8 mouse cellular contexts compared by ENCODE assay signal in genomic region chr17:84085721-84086120, GRCm38 (mm10).
DNase-seq lines count a peak whose midpoint lies in the region; ATAC-seq and TF ChIP-seq lines count a peak whose summit lies in the region.

No protein-coding gene starts in this region.

- peak overlapping the region; percentile 70 for H3K27ac ChIP-seq in kidney, postnatal 0 days
- peak overlapping the region; percentile 78 for H3K27ac ChIP-seq in small intestine, adult 2 months (ENCODE audit: insufficient read depth, low read depth, low read length)
- H3K27ac ChIP-seq in liver, embryonic 12.5 days, result no peak overlapping the region

- peaks cover 21% of the 10 kb centered on the region; the same call in 1 of the 2 replicates for H3K4me1 ChIP-seq in kidney, postnatal 0 days (replicated peaks; ENCODE audit: insufficient read depth, low read length)
- peaks cover 28% of the 10 kb centered on the region for H3K4me1 ChIP-seq in small intestine, adult 2 months (ENCODE audit: control insufficient read depth, insufficient read depth, insufficient read length, low read length)
- H3K4me1 ChIP-seq in liver, embryonic 12.5 days, result peaks cover 5% of the 10 kb centered on the region; the same call in 1 of the 2 replicates

- H3K9me3 ChIP-seq in kidney, postnatal 0 days (replicated peaks; ENCODE audit: low read length), result no peaks in the 10 kb centered on the region
- no peaks in the 10 kb centered on the region for H3K9me3 ChIP-seq in liver, embryonic 12.5 days (replicated peaks)

- 0 out of 2 replicates have a peak overlapping the region, but pooled peaks have one; percentile 23 for H3K9ac ChIP-seq in kidney, postnatal 0 days (ENCODE audit: low read depth, low read length)
- H3K9ac ChIP-seq in liver, embryonic 12.5 days, result no peak overlapping the region

- 0 out of 2 replicates have a peak, but pooled peaks have one; percentile 45 for ATAC-seq in kidney, postnatal 0 days (replicated peaks; ENCODE audit: low FRiP score, low read depth)
- ATAC-seq in liver, embryonic 12.5 days, result no peak

- no peak overlapping the region for H3K4me2 ChIP-seq in kidney, postnatal 0 days (ENCODE audit: low read length)
- no peak overlapping the region for H3K4me2 ChIP-seq in liver, embryonic 12.5 days

- H3K36me3 ChIP-seq in C2C12 (ENCODE audit: control insufficient read depth, insufficient read depth), result no peaks in the 10 kb centered on the region
- no peaks in the 10 kb centered on the region for H3K36me3 ChIP-seq in kidney, postnatal 0 days (ENCODE audit: insufficient read depth, low read length)
- no peaks in the 10 kb centered on the region for H3K36me3 ChIP-seq in small intestine, adult 2 months (ENCODE audit: control insufficient read depth, insufficient read depth, low read length)
- no peaks in the 10 kb centered on the region for H3K36me3 ChIP-seq in liver, embryonic 12.5 days

- DNase-seq in cerebellum, adult 11-12 months, result peak; percentile 5
- DNase-seq in cerebellum, adult 11 months, result no peak
- peak; percentile 86 to 92 for DNase-seq in heart, adult 18-20 months
- peak; percentile 87 for DNase-seq in kidney, postnatal 0 days (ENCODE audit: low spot score)
- no peak for DNase-seq in ovary, postnatal 10 days (ENCODE audit: low spot score)

- no peaks in the 10 kb centered on the region for H3K79me3 ChIP-seq in C2C12 (ENCODE audit: low read depth)

- H3ac ChIP-seq in C2C12 (ENCODE audit: control insufficient read depth, insufficient read length, low read depth), result peak overlapping the region; percentile 19

- no peak for TF ChIP-seq POLR2A in small intestine, adult 2 months (IDR thresholded peaks at IDR 0.05; ENCODE audit: low read depth, low read length)

- no peak overlapping the region for H3K4me3 ChIP-seq in C2C12 (ENCODE audit: insufficient read depth, poor library complexity, severe bottlenecking)
- H3K4me3 ChIP-seq in kidney, postnatal 0 days (replicated peaks; ENCODE audit: low read depth, low read length), result no peak overlapping the region
- H3K4me3 ChIP-seq in small intestine, adult 2 months (ENCODE audit: low read depth, low read length), result no peak overlapping the region
- H3K4me3 ChIP-seq in liver, embryonic 12.5 days, result no peak overlapping the region

- H3K79me2 ChIP-seq in C2C12 (ENCODE audit: control insufficient read depth, insufficient read depth), result no peaks in the 10 kb centered on the region

- no peak for TF ChIP-seq CTCF in C2C12 (IDR thresholded peaks at IDR 0.05; ENCODE audit: control insufficient read depth, insufficient read depth, insufficient read length)
- no peak for TF ChIP-seq CTCF in kidney, postnatal 0 days (IDR thresholded peaks at IDR 0.05; ENCODE audit: low read depth)
- no peak for TF ChIP-seq CTCF in small intestine, adult 2 months (IDR thresholded peaks at IDR 0.05; ENCODE audit: extremely low read depth, insufficient read length, insufficient replicate concordance, low read depth, low read length)

- 33% methylated on average over 7 of the region's 7 CpGs for WGBS in kidney, postnatal 0 days
- 65% methylated on average over 7 of the region's 7 CpGs for WGBS in small intestine, adult 2 months
- WGBS in liver, embryonic 12.5 days (ENCODE audit: insufficient replicate concordance), result 34% methylated on average over 7 of the region's 7 CpGs

- no peaks in the 10 kb centered on the region for H3K27me3 ChIP-seq in C2C12 (ENCODE audit: control insufficient read depth, insufficient read depth, insufficient read length)
- H3K27me3 ChIP-seq in kidney, postnatal 0 days (ENCODE audit: insufficient read depth, low read length), result no peaks in the 10 kb centered on the region
- H3K27me3 ChIP-seq in small intestine, adult 2 months (ENCODE audit: control insufficient read depth, insufficient read depth, low read length), result no peaks in the 10 kb centered on the region
- H3K27me3 ChIP-seq in liver, embryonic 12.5 days (replicated peaks), result no peaks in the 10 kb centered on the region

TF ChIP-seq in C2C12, 6 proteins besides CTCF, POLR2A, EP300 and RAD21:
- TF ChIP-seq FOSL1 (IDR thresholded peaks at IDR 0.05; ENCODE audit: insufficient read depth, low read length, poor library complexity, severe bottlenecking) (peak; percentile 56), MAX (IDR thresholded peaks at IDR 0.05) (no peak)

Comparison
In these comparisons a context has a peak if more than half of its experiments do, and no peak if none do; other contexts are left out.
1. DNase-seq: peak in cerebellum, adult 11-12 months (single experiment), heart, adult 18-20 months (2 of 2) and kidney, postnatal 0 days (single experiment); none in cerebellum, adult 11 months (single experiment) and ovary, postnatal 10 days (single experiment).